Mouse (Mus musculus) liver, embryonic 11.5 days (tissue): ENCODE measurements at regions not wholly inside any gene's neighbourhood (a gene's known extent, or its start where the extent isn't known, plus 50 kb on each side); places are given as distances from the start of the nearest gene placed in this dataset.
"Not testable (repeated sequence)": the region's sequence is repeated elsewhere in the genome, so short reads cannot be mapped to it uniquely, and the experiment has no call there.

Experiments used
- ATAC-seq: fragments of 200-750 bp; cut with Nextera tagmentation; replicated peaks from 2 replicates; pipeline ENCODE4 v1.8.0; 2017; ENCODE audit warnings: moderate number of reproducible peaks, mild to moderate bottlenecking, moderate TSS enrichment, moderate library complexity; ENCODE audit not compliant: low FRiP score
- DNase-seq: peaks from one replicate; pipeline ENCODE4 v3.0.0-alpha.2; 2017; ENCODE audit warnings: low spot score
- H3K27ac ChIP-seq: fragments of 300-500 bp; sonication (generic); 2 replicates; pipeline ENCODE4 v1.5.1; 2014; ENCODE audit warnings: mild to moderate bottlenecking, low read depth, low read length, control low read depth
- H3K27me3 ChIP-seq: fragments of 300-500 bp; sonication (generic); replicated peaks from 2 replicates; pipeline ENCODE4 v1.6.1; 2014; ENCODE audit warnings: low read length, mixed read lengths; ENCODE audit not compliant: control insufficient read depth, insufficient read depth
- H3K36me3 ChIP-seq: fragments of 300-500 bp; sonication (generic); 2 replicates; pipeline ENCODE4 v1.6.1; 2014; ENCODE audit warnings: mild to moderate bottlenecking, low read length, moderate library complexity, mixed read lengths; ENCODE audit not compliant: control insufficient read depth, insufficient read depth
- H3K4me1 ChIP-seq: fragments of 300-500 bp; sonication (generic); replicated peaks from 2 replicates; pipeline ENCODE4 v1.6.1; 2014; ENCODE audit warnings: low read length, mixed read lengths; ENCODE audit not compliant: control insufficient read depth, insufficient read depth
- H3K4me2 ChIP-seq: fragments of 300-500 bp; sonication (generic); 2 replicates; pipeline ENCODE4 v1.6.1; 2014; ENCODE audit warnings: mild to moderate bottlenecking, control low read depth, moderate library complexity
- H3K4me3 ChIP-seq: fragments of 300-500 bp; sonication (generic); 2 replicates; pipeline ENCODE4 v1.5.1; 2014; ENCODE audit warnings: low read depth, low read length, control low read depth
- H3K9ac ChIP-seq: fragments of 300-500 bp; sonication (generic); 2 replicates; pipeline ENCODE4 v1.6.1; 2014; ENCODE audit warnings: low read depth, low read length, control low read depth
- H3K9me3 ChIP-seq: fragments of 300-500 bp; sonication (generic); 2 replicates; pipeline ENCODE4 v1.6.1; 2016; ENCODE audit warnings: low read length, inconsistent platforms, mixed read lengths; ENCODE audit not compliant: control insufficient read depth
- WGBS: fragments of 180-500 bp; shearing (Covaris S2); extraction: QIAGEN DNeasy Blood & Tissue Kit; methylation state at CpG from one replicate; pipeline ENCODE4 v1.1.7; 2014; 5-methylcytosine and 5-hydroxymethylcytosine counted together

- H3K4me2 ChIP-seq, H3K9me3 ChIP-seq, H3K4me3 ChIP-seq, H3K4me1 ChIP-seq, ATAC-seq, H3K27me3 ChIP-seq, DNase-seq, H3K36me3 ChIP-seq, H3K27ac ChIP-seq, H3K9ac ChIP-seq: not testable (repeated sequence)
- WGBS = 18% methylated on average over 2 of the region's 2 CpGs
Measured at GRCm38 (mm10) chr17:9066633-9067032, 78.5 kb downstream of the 1700010I14Rik start.

DNA sequence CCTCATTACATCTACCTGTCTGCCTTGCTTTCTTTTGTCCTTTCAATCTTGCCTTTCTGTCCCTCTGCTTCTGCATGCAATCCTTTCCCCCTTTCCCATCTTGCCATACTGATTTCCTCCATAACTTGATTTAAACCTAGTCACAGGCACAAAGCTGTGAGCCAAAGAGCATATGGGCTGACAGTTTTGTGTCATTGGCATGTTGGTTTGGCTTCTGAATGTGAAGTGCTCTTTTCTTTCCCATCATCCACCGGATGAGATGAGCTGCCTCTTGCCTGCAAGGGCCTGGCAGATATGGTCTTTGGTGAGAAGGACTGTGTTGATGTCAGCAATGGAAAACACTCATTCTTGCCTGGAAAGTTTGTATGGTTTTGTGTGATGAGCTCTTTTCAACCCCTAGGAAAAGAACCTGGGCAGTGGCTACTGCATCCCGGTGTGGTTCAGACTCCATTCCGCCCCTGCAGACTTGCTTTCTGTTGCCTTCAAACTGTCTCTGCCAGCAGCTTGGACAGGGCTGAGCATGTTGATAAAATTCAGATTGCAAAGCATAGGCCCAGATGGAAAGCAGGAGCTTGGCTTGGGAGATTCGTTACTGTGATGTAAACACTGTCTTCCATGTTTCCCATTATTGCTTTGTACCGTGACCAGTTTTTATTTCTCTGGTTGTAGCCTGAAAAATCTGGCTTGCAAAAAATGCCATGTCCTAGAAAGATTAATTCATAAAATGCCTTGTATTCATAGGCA is 80.9 kb downstream of the 1700010I14Rik start:
- WGBS = 79% methylated on average over 5 of the region's 5 CpGs
- H3K27ac ChIP-seq = no peak overlapping the region
- H3K4me2 ChIP-seq = no peak overlapping the region
- no peaks in the 10 kb centered on the region for H3K27me3 ChIP-seq
- DNase-seq = no peak
- no peaks in the 10 kb centered on the region for H3K36me3 ChIP-seq
- no peak overlapping the region for H3K4me3 ChIP-seq
- H3K4me1 ChIP-seq = no peaks in the 10 kb centered on the region
- H3K9ac ChIP-seq = no peak overlapping the region
- ATAC-seq = no peak
- no peaks in the 10 kb centered on the region for H3K9me3 ChIP-seq

- H3K9ac ChIP-seq = no peak overlapping the region
- WGBS = 78% methylated on average over 5 of the region's 5 CpGs
- ATAC-seq (no peak), DNase-seq (no peak)
- no peaks in the 10 kb centered on the region for H3K4me1 ChIP-seq
- H3K4me3 ChIP-seq = no peak overlapping the region
- H3K27me3 ChIP-seq = no peaks in the 10 kb centered on the region
- H3K4me2 ChIP-seq = no peak overlapping the region
- no peaks in the 10 kb centered on the region for H3K36me3 ChIP-seq
- H3K9me3 ChIP-seq = no peaks in the 10 kb centered on the region
- H3K27ac ChIP-seq = no peak overlapping the region
Measured at GRCm38 (mm10) chr17:9083629-9084028, 95.5 kb downstream of the 1700010I14Rik start.

DNA sequence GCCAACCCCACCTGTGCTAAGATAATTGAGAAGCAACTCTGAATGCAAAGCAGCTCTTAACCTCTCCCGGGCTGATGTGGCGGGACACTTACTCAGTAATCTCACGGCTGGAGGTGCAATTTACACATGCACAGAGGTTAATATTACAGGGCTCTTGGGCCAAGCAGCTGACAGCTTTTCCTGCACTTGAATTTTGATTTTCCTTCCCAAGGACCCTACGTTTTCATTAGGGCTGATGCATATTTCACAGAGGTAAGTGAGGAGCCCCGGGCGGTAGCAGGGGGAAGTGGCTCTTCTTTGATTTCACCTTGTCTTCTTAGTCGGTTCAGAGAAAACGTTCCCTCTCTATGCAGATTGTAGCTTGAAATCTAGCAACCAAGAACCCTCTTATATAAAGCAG is 139.7 kb downstream of the 1700010I14Rik start:
- no peak overlapping the region for H3K4me2 ChIP-seq
- no peaks in the 10 kb centered on the region for H3K9me3 ChIP-seq
- H3K27me3 ChIP-seq = no peaks in the 10 kb centered on the region
- H3K27ac ChIP-seq = no peak overlapping the region
- 60% methylated on average over 8 of the region's 8 CpGs for WGBS
- H3K4me1 ChIP-seq = no peaks in the 10 kb centered on the region
- H3K4me3 ChIP-seq = no peak overlapping the region
- H3K9ac ChIP-seq = no peak overlapping the region
- DNase-seq = no peak
- no peaks in the 10 kb centered on the region for H3K36me3 ChIP-seq
- no peak for ATAC-seq

DNA sequence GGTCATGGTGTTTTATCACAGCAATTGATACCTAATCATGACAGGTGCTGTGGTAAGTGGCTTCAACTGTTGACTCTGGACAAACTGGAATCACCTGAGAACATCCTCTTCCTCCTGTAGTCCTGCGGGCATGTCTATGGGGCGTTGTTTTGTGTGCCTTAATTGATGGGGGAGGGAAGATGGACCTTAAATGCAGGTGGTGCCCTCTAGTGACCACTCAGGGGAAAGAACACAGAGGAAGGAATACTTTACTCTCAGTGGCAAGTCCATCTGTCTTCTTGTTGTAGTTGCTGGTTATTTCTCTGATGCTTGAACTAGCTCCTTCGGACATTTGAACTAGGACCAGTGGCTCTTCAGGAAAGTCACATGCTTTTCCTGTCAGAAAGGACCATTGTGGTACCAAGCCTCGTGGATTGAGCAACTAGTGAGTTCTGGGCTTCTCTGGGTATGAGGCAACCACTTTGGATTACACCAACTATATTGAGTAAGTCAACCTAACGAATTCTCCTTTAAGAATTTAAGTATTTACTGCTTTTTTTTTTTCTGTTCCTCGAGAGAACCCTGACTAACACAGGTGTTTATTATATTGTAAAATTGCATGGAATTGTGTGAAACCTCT is 157.6 kb downstream of the 1700010I14Rik start:
- Histone ChIP-seq H3K4me3 (no peak overlapping the region), H3K27me3 (no peaks in the 10 kb centered on the region), H3K9me3 (no peaks in the 10 kb centered on the region), H3K27ac (no peak overlapping the region), H3K9ac (no peak overlapping the region), H3K36me3 (no peaks in the 10 kb centered on the region), H3K4me2 (no peak overlapping the region), H3K4me1 (no peaks in the 10 kb centered on the region)
- ATAC-seq (no peak), DNase-seq (no peak)
- WGBS = 42% methylated on average over 6 of the region's 6 CpGs

DNA sequence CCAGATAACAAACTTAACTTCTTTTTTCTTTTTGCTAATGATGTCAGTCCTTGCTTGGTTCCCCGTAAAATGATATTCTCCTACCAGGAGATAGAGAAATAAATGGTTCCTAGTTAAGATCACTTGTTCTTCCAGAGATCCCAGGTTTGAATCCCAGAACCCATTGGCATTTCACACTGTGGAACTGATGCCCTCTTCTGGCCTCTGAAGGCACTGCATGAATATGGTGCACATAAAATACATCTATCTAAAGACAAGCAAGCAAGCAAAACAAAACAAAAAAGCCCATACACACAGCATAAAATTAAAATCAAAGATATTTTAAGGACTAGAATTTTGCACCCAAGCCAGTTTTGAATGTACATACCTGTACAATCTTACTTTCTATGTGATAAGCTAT is 162.5 kb downstream of the 1700010I14Rik start:
- Histone ChIP-seq H3K9me3 (no peaks in the 10 kb centered on the region), H3K4me2 (no peak overlapping the region), H3K27me3 (no peaks in the 10 kb centered on the region), H3K4me3 (no peak overlapping the region), H3K36me3 (no peaks in the 10 kb centered on the region), H3K4me1 (no peaks in the 10 kb centered on the region), H3K9ac (no peak overlapping the region), H3K27ac (no peak overlapping the region)
- 86% methylated on average over 1 of the region's 1 CpGs for WGBS
- DNase-seq (no peak), ATAC-seq (no peak)

- Histone ChIP-seq H3K27me3 (no peaks in the 10 kb centered on the region), H3K9ac (no peak overlapping the region), H3K36me3 (no peaks in the 10 kb centered on the region), H3K4me1 (peaks cover 3% of the 10 kb centered on the region; the same call in 1 of the 2 replicates), H3K9me3 (no peaks in the 10 kb centered on the region), H3K4me2 (peak overlapping the region; percentile 27; the same call in 1 of the 2 replicates), H3K4me3 (no peak overlapping the region), H3K27ac (no peak overlapping the region)
- no peak for DNase-seq
- WGBS = 40% methylated on average over 6 of the region's 6 CpGs
- ATAC-seq = no peak
Measured at GRCm38 (mm10) chr17:9162148-9162547, 174.0 kb downstream of the 1700010I14Rik start.

DNA sequence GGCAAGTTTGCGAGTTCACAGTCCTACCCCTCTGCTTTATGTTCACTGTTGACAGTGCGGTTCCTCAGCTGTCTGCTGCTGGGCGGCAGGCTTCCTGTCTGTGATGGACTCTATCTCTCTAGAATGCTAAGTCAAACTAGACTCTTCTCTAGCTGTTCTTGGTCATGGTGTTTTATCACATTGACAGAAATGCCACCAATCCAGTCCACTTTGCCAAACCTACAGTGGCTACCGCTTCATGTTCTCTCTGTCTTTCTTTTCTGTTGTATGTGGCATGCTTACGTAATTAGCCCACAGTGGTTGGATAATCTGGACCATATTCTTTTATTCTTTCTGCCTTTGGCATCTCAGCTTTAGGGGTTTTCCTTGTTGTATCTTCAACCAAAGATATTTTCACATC is 174.5 kb downstream of the 1700010I14Rik start:
- Histone ChIP-seq H3K4me1 (peaks cover 3% of the 10 kb centered on the region; the same call in 1 of the 2 replicates), H3K4me3 (no peak overlapping the region), H3K9me3 (no peaks in the 10 kb centered on the region), H3K27ac (no peak overlapping the region), H3K9ac (no peak overlapping the region), H3K4me2 (peak overlapping the region; percentile 27; the same call in 1 of the 2 replicates), H3K27me3 (no peaks in the 10 kb centered on the region), H3K36me3 (no peaks in the 10 kb centered on the region)
- WGBS = 69% methylated on average over 5 of the region's 5 CpGs
- ATAC-seq (no peak), DNase-seq (no peak)

- no peaks in the 10 kb centered on the region for H3K27me3 ChIP-seq
- 66% methylated on average over 3 of the region's 3 CpGs for WGBS
- no peak; the same call in 1 of the 2 replicates for ATAC-seq
- DNase-seq = no peak
- H3K36me3 ChIP-seq = no peaks in the 10 kb centered on the region
- no peaks in the 10 kb centered on the region for H3K9me3 ChIP-seq
- H3K4me3 ChIP-seq = no peak overlapping the region
- H3K4me1 ChIP-seq = peaks cover 3% of the 10 kb centered on the region; the same call in 1 of the 2 replicates
- H3K9ac ChIP-seq = no peak overlapping the region
- H3K4me2 ChIP-seq = no peak overlapping the region
- H3K27ac ChIP-seq = no peak overlapping the region
Measured at GRCm38 (mm10) chr17:9163285-9163684, 175.2 kb downstream of the 1700010I14Rik start.
